Mouse (Mus musculus): ENCODE measurements at regions not wholly inside any gene's neighbourhood (a gene's known extent, or its start where the extent isn't known, plus 50 kb on each side); places are given as distances from the start of the nearest gene placed in this dataset.

- no peak for DNase-seq
- TF ChIP-seq CTCF (IDR thresholded peaks at IDR 0.05), result no peak
Observed at GRCm38 (mm10) chr16:77495310-77495709, 106.6 kb downstream of the Gm11146 start.

GRCm38 (mm10) chr16:77494042-77494441 lies 107.9 kb downstream of the Gm11146 start:
- Histone ChIP-seq H3K4me3 (no peak overlapping the region), H3K27ac (no peak overlapping the region)
- intact Hi-C loops (cut with DNase I), result no loop called here
- DNase-seq, result no peak
- TF ChIP-seq CTCF (IDR thresholded peaks at IDR 0.05), result no peak

More at GRCm38 (mm10) chr16:77495310-77495709, 106.6 kb downstream of the Gm11146 start:
- no peak overlapping the region for H3K27ac ChIP-seq
- no peak overlapping the region for H3K4me3 ChIP-seq
- intact Hi-C loops (cut with DNase I), result no loop called here

- no peak overlapping the region for H3K27ac ChIP-seq
- H3K4me3 ChIP-seq, result no peak overlapping the region
- intact Hi-C loops (cut with DNase I), result no loop called here
- DNase-seq, result no peak
- TF ChIP-seq CTCF (IDR thresholded peaks at IDR 0.05), result no peak
Observed at GRCm38 (mm10) chr16:77488155-77488554, 113.7 kb downstream of the Gm11146 start.

- TF ChIP-seq CTCF (IDR thresholded peaks at IDR 0.05), result no peak
- no peak for DNase-seq
- no peak overlapping the region for H3K27ac ChIP-seq
- intact Hi-C loops (cut with DNase I), result no loop called here
- H3K4me3 ChIP-seq, result no peak overlapping the region
Observed at GRCm38 (mm10) chr16:77479812-77480211, 122.1 kb downstream of the Gm11146 start.

- intact Hi-C loops (cut with DNase I), result no loop called here
- H3K4me3 ChIP-seq, result no peak overlapping the region
- DNase-seq, result no peak
- TF ChIP-seq CTCF (IDR thresholded peaks at IDR 0.05), result no peak
- no peak overlapping the region for H3K27ac ChIP-seq
Observed at GRCm38 (mm10) chr16:77471868-77472267, 130.0 kb downstream of the Gm11146 start.

- intact Hi-C loops (cut with DNase I), result no loop called here
- Histone ChIP-seq H3K27ac (no peak overlapping the region), H3K4me3 (no peak overlapping the region)
- no peak for TF ChIP-seq CTCF (IDR thresholded peaks at IDR 0.05)
- DNase-seq, result no peak
Observed at GRCm38 (mm10) chr16:77469903-77470302, 132.0 kb downstream of the Gm11146 start.

- no peak overlapping the region for H3K27ac ChIP-seq
- intact Hi-C loops (cut with DNase I), result no loop called here
- no peak for TF ChIP-seq CTCF (IDR thresholded peaks at IDR 0.05)
- DNase-seq, result no peak
- no peak overlapping the region for H3K4me3 ChIP-seq
Observed at GRCm38 (mm10) chr16:77469328-77469875, 132.5 kb downstream of the Gm11146 start.

- no peak overlapping the region for H3K4me3 ChIP-seq
- no peak overlapping the region for H3K27ac ChIP-seq
- DNase-seq, result no peak
- no peak for TF ChIP-seq CTCF (IDR thresholded peaks at IDR 0.05)
- intact Hi-C loops (cut with DNase I), result no loop called here
Observed at GRCm38 (mm10) chr16:77467216-77467615, 134.7 kb downstream of the Gm11146 start.

GRCm38 (mm10) chr16:77464623-77465022 lies 137.3 kb downstream of the Gm11146 start:
- intact Hi-C loops (cut with DNase I), result no loop called here
- TF ChIP-seq CTCF (IDR thresholded peaks at IDR 0.05), result no peak
- Histone ChIP-seq H3K27ac (no peak overlapping the region), H3K4me3 (no peak overlapping the region)
- DNase-seq, result no peak

- H3K4me3 ChIP-seq, result no peak overlapping the region
- DNase-seq, result no peak
- TF ChIP-seq CTCF (IDR thresholded peaks at IDR 0.05), result no peak
- intact Hi-C loops (cut with DNase I), result no loop called here
- no peak overlapping the region for H3K27ac ChIP-seq
Observed at GRCm38 (mm10) chr16:77461922-77462321, 140.0 kb downstream of the Gm11146 start.

GRCm38 (mm10) chr16:77461459-77461858 lies 140.4 kb downstream of the Gm11146 start:
- intact Hi-C loops (cut with DNase I), result no loop called here
- Histone ChIP-seq H3K4me3 (no peak overlapping the region), H3K27ac (no peak overlapping the region)
- TF ChIP-seq CTCF (IDR thresholded peaks at IDR 0.05), result no peak
- no peak for DNase-seq

- Histone ChIP-seq H3K27ac (no peak overlapping the region), H3K4me3 (no peak overlapping the region)
- intact Hi-C loops (cut with DNase I), result no loop called here
- DNase-seq, result no peak
- no peak for TF ChIP-seq CTCF (IDR thresholded peaks at IDR 0.05)
Observed at GRCm38 (mm10) chr16:77459651-77460050, 142.2 kb downstream of the Gm11146 start.

GRCm38 (mm10) chr16:77444647-77445046 lies 157.2 kb downstream of the Gm11146 start:
- Histone ChIP-seq H3K4me3 (no peak overlapping the region), H3K27ac (no peak overlapping the region)
- DNase-seq, result no peak
- no peak for TF ChIP-seq CTCF (IDR thresholded peaks at IDR 0.05)
- intact Hi-C loops (cut with DNase I), result loop anchor here (1.0 to 10.0 kb wide), 5 partner anchors 115 to 710 kb away; no protein-coding TSS in a partner anchor

GRCm38 (mm10) chr16:77444006-77444405 lies 157.9 kb downstream of the Gm11146 start:
- no peak for DNase-seq
- peak; percentile 74 for TF ChIP-seq CTCF (IDR thresholded peaks at IDR 0.05)
- Histone ChIP-seq H3K4me3 (no peak overlapping the region), H3K27ac (no peak overlapping the region)
- intact Hi-C loops (cut with DNase I), result loop anchor here (1.0 to 10.0 kb wide), 5 partner anchors 115 to 711 kb away; no protein-coding TSS in a partner anchor

Data from gastrocnemius, adult 2 months (tissue).